Mouse (Mus musculus): ENCODE measurements around the gene Gabbr2.

DNA sequence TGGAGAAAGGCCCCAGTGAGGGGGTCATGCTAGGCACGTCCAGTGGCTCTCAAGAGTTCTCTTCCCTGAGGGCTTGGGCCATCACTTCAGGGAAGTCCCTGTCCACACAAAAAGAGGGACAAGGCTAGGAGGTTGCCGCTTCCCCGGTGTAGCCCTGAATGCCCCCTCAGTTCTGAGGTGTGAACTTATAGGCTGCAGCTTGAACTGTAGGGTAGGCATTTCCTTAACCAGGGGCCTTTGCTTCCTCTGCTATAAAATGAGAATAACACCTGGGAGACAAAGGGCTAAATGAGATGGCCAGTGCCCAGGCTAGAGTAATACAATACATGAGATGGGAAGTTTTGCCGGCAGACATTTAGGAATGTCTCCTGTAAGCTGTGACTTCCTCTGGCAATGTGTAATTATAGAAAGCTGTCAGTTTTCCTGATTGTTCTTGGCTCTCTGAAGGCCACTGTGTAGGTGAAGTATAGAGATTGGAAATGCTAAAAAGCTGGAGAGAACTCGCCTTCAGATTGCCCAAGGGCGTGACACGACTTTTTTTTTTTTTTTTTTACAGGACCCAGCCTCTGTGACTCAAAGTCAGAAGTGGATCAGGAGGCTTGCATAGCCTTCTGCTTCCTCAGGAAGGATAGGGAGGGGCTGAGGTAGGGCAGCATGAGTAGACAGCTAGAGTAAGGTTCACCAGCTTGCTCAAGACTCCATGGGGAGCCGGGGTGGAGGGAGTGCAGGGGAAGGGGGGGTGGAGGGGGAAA lies 348.6 kb downstream of the Gabbr2 start:
- TF ChIP-seq CTCF (IDR thresholded peaks at IDR 0.05; ENCODE audit: control insufficient read depth, insufficient read depth, insufficient read length) (no peak), USF1 (IDR thresholded peaks at IDR 0.05; ENCODE audit: low read depth) (no peak), MYOD1 (IDR thresholded peaks at IDR 0.05; ENCODE audit: control insufficient read depth, insufficient read length, low read depth) (no peak), MAX (IDR thresholded peaks at IDR 0.05) (no peak), CEBPB (IDR thresholded peaks at IDR 0.05; ENCODE audit: low read depth) (no peak)

Measured in C2C12 (cell line).